Mouse (Mus musculus) heart, adult 2 months (tissue): ENCODE measurements around the gene Hoxb3.

Experiments used
- CTCF ChIP-seq: fragments of 200-600 bp; IDR thresholded peaks from 2 replicates; pipeline ENCODE4 v1.8.1; 2022; ENCODE audit warnings: antibody characterized with exemption, mild to moderate bottlenecking, moderate library complexity
- EP300 ChIP-seq: fragments of 200-500 bp; IDR thresholded peaks from 2 replicates; pipeline ENCODE4 v1.6.1; 2011; ENCODE audit warnings: low read depth, low read length, control low read depth; ENCODE audit not compliant: insufficient read depth
- POLR2A ChIP-seq: fragments of 200-500 bp; IDR thresholded peaks from 2 replicates; pipeline ENCODE4 v1.6.1; 2011; ENCODE audit warnings: mild to moderate bottlenecking, low read depth, low read length, control low read depth; ENCODE audit not compliant: insufficient read depth

DNA sequence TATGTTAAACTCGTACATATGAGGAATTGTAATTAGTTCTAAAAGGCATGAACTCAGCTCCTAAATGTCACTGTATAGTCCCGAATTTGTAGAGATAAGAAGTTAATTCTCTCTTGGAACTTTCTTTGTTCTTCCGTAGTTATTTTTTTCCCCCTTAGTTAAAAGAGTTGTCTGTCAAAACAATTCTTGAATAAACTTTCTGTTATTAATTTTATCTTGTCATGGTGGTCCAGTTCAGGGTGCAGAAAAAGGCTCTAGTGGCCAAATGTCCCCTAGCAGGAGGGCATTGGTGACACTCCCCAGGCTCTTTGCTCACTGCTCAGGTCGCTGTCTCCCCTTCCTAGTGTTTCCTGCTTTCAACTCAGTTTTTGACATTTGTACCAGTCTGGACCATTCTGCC lies 24.6 kb downstream of the Hoxb3 start:
- TF ChIP-seq CTCF (no peak), POLR2A (no peak), EP300 (no peak)
